Mouse (Mus musculus): Measurements from ENCODE around the gene Tbc1d17. TPM values are rescaled to one million over a fixed set of nuclear protein-coding genes. Genes with fewer than 3 reads are reported as not detected.

Tbc1d17 gene
- polyA plus RNA-seq, 1 experiment from 2014 or later: 28.2 TPM

DNA sequence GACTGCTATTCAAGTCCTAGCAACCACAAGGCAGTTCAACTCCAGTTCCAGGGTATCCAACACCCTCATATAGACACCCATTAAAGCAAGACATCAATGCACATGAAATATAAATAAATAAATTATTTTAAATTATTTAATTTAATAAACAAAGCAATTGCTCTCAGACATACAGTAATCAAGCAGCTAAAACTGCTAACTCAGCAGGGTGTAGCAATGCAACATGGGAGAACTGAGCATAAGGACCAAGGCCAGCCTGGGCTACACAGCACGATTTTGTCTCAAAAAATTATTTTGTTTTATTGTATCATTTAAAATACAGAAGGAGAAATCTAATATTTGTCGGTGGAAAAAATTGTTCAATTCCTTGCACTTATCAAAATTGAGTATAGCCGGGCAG is 45.3 kb upstream of the Tbc1d17 start:
- Histone ChIP-seq H3K4me2 (ENCODE audit: low read depth, low read length) (no peak overlapping the region), H3K27me3 (ENCODE audit: insufficient read depth, low read length) (no peaks in the 10 kb centered on the region), H3K27ac (ENCODE audit: low read depth) (no peak overlapping the region), H3K36me3 (replicated peaks; ENCODE audit: insufficient read depth, low read length) (0 out of 2 replicates have a peak, but pooled peaks cover 5% of the 10 kb centered on the region), H3K4me1 (ENCODE audit: insufficient read depth) (peaks cover 38% of the 10 kb centered on the region), H3K9ac (replicated peaks) (no peak overlapping the region), H3K4me3 (ENCODE audit: low read depth, low read length) (no peak overlapping the region), H3K9me3 (ENCODE audit: low read length) (no peaks in the 10 kb centered on the region)
- TF ChIP-seq CTCF (IDR thresholded peaks at IDR 0.05; ENCODE audit: low read depth): no peak
- WGBS (ENCODE audit: insufficient replicate concordance): 82% methylated on average over 3 of the region's 3 CpGs
- DNase-seq (no peak), ATAC-seq (no peak)

DNA sequence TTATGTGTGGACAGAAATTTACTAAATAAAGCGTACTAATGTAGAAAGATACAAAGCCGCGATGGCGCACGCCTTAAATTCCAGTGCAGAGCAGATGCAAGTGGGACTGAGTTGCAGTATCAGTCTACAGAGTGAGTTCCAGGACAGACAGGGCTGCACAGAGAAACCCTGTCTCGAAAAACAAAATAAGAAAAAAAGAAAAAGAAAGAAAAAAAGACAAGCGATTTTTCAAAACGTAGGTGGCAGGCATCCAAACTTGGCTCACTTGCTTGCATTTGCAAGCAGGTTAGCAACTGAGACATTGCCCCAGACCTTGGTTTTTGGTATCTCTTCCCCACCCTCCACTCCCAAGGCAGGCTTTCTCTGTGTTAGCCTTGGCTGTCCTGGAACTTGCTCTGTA is 44.3 kb upstream of the Tbc1d17 start:
- H3K9ac ChIP-seq (replicated peaks): no peak overlapping the region
- no peaks in the 10 kb centered on the region for H3K9me3 ChIP-seq (ENCODE audit: low read length)
- 0 out of 2 replicates have a peak, but pooled peaks cover 6% of the 10 kb centered on the region for H3K36me3 ChIP-seq (replicated peaks; ENCODE audit: insufficient read depth, low read length)
- DNase-seq (no peak), ATAC-seq (no peak)
- WGBS (ENCODE audit: insufficient replicate concordance): 50% methylated on average over 8 of the region's 8 CpGs
- peaks cover 34% of the 10 kb centered on the region for H3K4me1 ChIP-seq (ENCODE audit: insufficient read depth)
- TF ChIP-seq CTCF (IDR thresholded peaks at IDR 0.05; ENCODE audit: low read depth) (no peak), EP300 (IDR thresholded peaks at IDR 0.05; ENCODE audit: low read depth) (no peak)
- H3K27ac ChIP-seq (ENCODE audit: low read depth): peak overlapping the region; percentile 53; the same call in 1 of the 2 replicates
- peak overlapping the region; percentile 95; the same call in 1 of the 2 replicates for H3K4me2 ChIP-seq (ENCODE audit: low read depth, low read length)
- no peaks in the 10 kb centered on the region for H3K27me3 ChIP-seq (ENCODE audit: insufficient read depth, low read length)
- H3K4me3 ChIP-seq (ENCODE audit: low read depth, low read length): peak overlapping the region; percentile 82

DNA sequence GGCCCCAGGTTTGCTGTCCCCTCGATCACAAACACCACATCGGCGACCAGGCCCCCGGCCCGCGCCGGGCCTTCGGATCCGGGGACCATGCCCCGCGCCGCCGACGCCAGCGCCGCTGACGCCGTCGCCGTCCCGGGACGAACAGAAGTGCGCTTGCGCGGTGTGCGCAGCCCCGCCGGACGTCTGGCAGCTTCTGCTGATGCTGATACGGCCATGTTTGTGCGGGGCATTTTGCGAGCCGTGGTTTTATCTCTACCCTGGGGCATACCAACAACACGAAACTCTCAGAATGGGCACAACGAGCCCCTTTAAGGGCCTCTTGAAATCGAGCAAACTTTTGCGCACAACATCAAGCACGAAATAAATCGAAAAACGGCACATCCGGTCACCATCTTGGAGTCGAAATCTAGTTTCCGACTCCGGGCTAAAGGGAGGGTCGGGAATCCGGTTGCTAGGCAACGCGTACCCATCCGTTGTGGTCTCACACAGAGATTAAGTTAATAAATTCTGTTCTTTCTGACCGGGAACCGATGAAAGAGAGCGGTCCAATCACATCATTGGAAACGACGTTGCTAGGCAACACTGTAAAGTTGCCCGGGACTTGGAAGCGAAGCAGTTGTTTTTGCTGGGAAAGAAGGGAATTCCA is 43.5 kb upstream of the Tbc1d17 start, which contains the start of gene Med25:
Gene Med25 (minus strand): TSS at position 437 of the 646 bp plus-strand sequence.
- Histone ChIP-seq H3K9ac (replicated peaks) (peak within 1 kb of the TSS; percentile 82), H3K4me2 (ENCODE audit: low read depth, low read length) (peak within 1 kb of the TSS; percentile 95), H3K27me3 (ENCODE audit: insufficient read depth, low read length) (no peaks in the 10 kb centered on the region), H3K4me3 (ENCODE audit: low read depth, low read length) (peak within 1 kb of the TSS; percentile 82), H3K36me3 (replicated peaks; ENCODE audit: insufficient read depth, low read length) (0 out of 2 replicates have a peak, but pooled peaks cover 6% of the 10 kb centered on the region), H3K4me1 (ENCODE audit: insufficient read depth) (peaks cover 34% of the 10 kb centered on the region), H3K9me3 (ENCODE audit: low read length) (no peaks in the 10 kb centered on the region), H3K27ac (ENCODE audit: low read depth) (peak within 1 kb of the TSS; percentile 95)
- ATAC-seq (peak; percentile 78), DNase-seq (peak; percentile 88)
- TF ChIP-seq CTCF (IDR thresholded peaks at IDR 0.05; ENCODE audit: low read depth): no peak
- no peak for TF ChIP-seq EP300 (IDR thresholded peaks at IDR 0.05; ENCODE audit: low read depth)
- WGBS (ENCODE audit: insufficient replicate concordance): under 1% methylated on average over 56 of the region's 56 CpGs

DNA sequence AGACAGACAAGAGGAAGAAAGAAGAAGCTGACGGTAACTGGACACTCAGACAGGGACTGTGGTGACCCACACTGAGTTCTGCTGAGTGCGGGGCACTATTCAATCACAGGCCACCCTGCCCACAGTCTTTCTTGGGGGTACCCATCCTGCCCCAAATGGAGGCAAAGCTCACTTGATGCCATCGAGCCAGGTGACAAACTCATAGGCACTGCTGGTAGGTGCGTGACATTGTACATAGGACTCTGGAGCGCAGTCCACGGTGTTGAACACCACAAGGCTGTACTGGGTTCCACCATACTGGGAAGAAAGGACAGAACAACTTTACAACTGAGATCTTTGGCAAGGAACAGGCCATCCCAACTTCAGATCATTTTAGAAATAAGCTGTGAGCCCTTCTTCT is 42.7 kb upstream of the Tbc1d17 start:
- Histone ChIP-seq H3K4me3 (ENCODE audit: low read depth, low read length) (peak overlapping the region; percentile 82), H3K4me2 (ENCODE audit: low read depth, low read length) (peak overlapping the region; percentile 95), H3K27ac (ENCODE audit: low read depth) (peak overlapping the region; percentile 95), H3K9ac (replicated peaks) (peak overlapping the region; percentile 82), H3K9me3 (ENCODE audit: low read length) (no peaks in the 10 kb centered on the region), H3K4me1 (ENCODE audit: insufficient read depth) (peaks cover 34% of the 10 kb centered on the region), H3K27me3 (ENCODE audit: insufficient read depth, low read length) (no peaks in the 10 kb centered on the region), H3K36me3 (replicated peaks; ENCODE audit: insufficient read depth, low read length) (peaks cover 6% of the 10 kb centered on the region; the same call in 1 of the 2 replicates)
- peak; percentile 45 for ATAC-seq
- TF ChIP-seq EP300 (IDR thresholded peaks at IDR 0.05; ENCODE audit: low read depth) (no peak), CTCF (IDR thresholded peaks at IDR 0.05; ENCODE audit: low read depth) (no peak)
- DNase-seq: no peak
- WGBS (ENCODE audit: insufficient replicate concordance): 15% methylated on average over 6 of the region's 6 CpGs

DNA sequence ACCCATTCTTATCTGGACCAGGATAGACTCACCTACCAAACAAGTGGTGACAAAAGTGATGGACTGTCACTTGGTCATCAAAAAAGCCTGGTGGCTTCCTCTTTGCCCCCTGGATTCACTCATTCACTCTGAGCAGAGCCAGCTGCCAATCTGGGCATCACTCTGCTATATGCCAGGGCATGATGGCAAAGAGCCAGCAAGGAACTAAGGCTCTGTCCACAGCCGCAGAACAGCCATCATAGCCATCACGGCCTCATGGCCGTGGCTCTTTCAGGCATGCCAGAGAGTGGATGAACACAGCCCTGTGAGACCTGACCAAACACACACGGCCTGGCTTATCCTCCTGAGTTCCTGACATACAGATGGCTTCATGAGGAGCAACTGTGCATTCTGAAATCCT is 41.9 kb upstream of the Tbc1d17 start:
- Histone ChIP-seq H3K4me2 (ENCODE audit: low read depth, low read length) (peak overlapping the region; percentile 95), H3K27me3 (ENCODE audit: insufficient read depth, low read length) (no peaks in the 10 kb centered on the region), H3K4me1 (ENCODE audit: insufficient read depth) (peaks cover 28% of the 10 kb centered on the region), H3K9me3 (ENCODE audit: low read length) (no peaks in the 10 kb centered on the region), H3K27ac (ENCODE audit: low read depth) (0 out of 2 replicates have a peak overlapping the region, but pooled peaks have one; percentile 95), H3K4me3 (ENCODE audit: low read depth, low read length) (no peak overlapping the region), H3K9ac (replicated peaks) (peak overlapping the region; percentile 82; the same call in 1 of the 2 replicates), H3K36me3 (replicated peaks; ENCODE audit: insufficient read depth, low read length) (peaks cover 6% of the 10 kb centered on the region; the same call in 1 of the 2 replicates)
- no peak for TF ChIP-seq EP300 (IDR thresholded peaks at IDR 0.05; ENCODE audit: low read depth)
- ATAC-seq (no peak), DNase-seq (no peak)
- 88% methylated on average over 4 of the region's 4 CpGs for WGBS (ENCODE audit: insufficient replicate concordance)

DNA sequence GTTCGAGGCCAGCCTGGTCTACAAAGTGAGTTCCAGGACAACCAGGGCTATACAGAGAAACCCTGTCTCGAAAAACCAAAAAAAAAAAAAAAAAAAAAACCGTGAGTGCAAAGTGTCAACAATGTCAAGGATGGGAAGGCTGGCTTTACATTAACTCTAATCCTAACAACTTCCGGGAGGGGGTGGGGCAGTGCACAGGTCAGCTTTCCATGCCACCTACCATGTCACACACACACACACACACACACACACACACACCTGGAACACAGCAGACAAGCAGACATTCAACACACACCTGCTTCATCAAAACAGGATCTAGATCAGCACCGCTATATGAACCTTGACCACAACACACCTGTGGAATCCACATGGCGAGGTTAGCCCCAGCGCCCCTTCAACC is 41.3 kb upstream of the Tbc1d17 start:
- 0 out of 2 replicates have a peak overlapping the region, but pooled peaks have one; percentile 95 for H3K4me2 ChIP-seq (ENCODE audit: low read depth, low read length)
- H3K27ac ChIP-seq (ENCODE audit: low read depth): no peak overlapping the region
- no peaks in the 10 kb centered on the region for H3K9me3 ChIP-seq (ENCODE audit: low read length)
- H3K36me3 ChIP-seq (replicated peaks; ENCODE audit: insufficient read depth, low read length): peaks cover 8% of the 10 kb centered on the region
- H3K9ac ChIP-seq (replicated peaks): no peak overlapping the region
- H3K4me3 ChIP-seq (ENCODE audit: low read depth, low read length): no peak overlapping the region
- no peak for DNase-seq
- TF ChIP-seq CTCF (IDR thresholded peaks at IDR 0.05; ENCODE audit: low read depth): no peak
- no peak for TF ChIP-seq EP300 (IDR thresholded peaks at IDR 0.05; ENCODE audit: low read depth)
- no peaks in the 10 kb centered on the region for H3K27me3 ChIP-seq (ENCODE audit: insufficient read depth, low read length)
- no peak for ATAC-seq
- H3K4me1 ChIP-seq (ENCODE audit: insufficient read depth): peaks cover 22% of the 10 kb centered on the region
- WGBS (ENCODE audit: insufficient replicate concordance): 72% methylated on average over 6 of the region's 7 CpGs
